Mouse (Mus musculus): ENCODE measurements around the gene Calhm1. TPM values are rescaled to one million over a fixed set of nuclear protein-coding genes. Genes with fewer than 3 reads are reported as not detected.

Calhm1 gene
- polyA plus RNA-seq, 1 experiment from 2014 or later = not detected

DNA sequence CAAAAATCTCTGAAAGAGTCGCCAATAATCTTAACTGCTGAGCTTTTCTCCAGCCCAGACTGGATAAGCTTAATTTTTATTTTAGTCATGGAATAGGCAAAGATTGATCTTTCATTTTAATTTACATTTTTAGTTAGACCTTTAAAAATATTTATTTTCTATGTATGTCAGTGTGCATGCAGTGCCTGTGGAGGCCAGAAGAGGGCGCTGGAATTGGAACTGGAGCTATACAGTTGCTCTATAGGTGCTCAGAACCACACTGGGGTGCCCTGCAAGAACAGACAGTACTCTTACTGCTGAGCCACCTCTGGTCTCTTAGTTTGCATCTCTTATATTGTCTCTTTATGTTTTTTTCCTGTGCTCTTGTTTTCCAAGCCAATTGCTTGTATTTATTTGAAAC lies 21.3 kb downstream of the Calhm1 start:
- H3K4me3 ChIP-seq = no peak overlapping the region
- no peak overlapping the region for H3K9ac ChIP-seq
- no peaks in the 10 kb centered on the region for H3K4me1 ChIP-seq
- H3K4me2 ChIP-seq (replicated peaks) = no peak overlapping the region
- H3K36me3 ChIP-seq = peaks cover 86% of the 10 kb centered on the region
- ATAC-seq (ENCODE audit: low FRiP score, low read depth) = no peak
- H3K27ac ChIP-seq = no peak overlapping the region
- H3K27me3 ChIP-seq = no peaks in the 10 kb centered on the region
- no peaks in the 10 kb centered on the region for H3K9me3 ChIP-seq
- 27% methylated on average over 2 of the region's 2 CpGs for WGBS

DNA sequence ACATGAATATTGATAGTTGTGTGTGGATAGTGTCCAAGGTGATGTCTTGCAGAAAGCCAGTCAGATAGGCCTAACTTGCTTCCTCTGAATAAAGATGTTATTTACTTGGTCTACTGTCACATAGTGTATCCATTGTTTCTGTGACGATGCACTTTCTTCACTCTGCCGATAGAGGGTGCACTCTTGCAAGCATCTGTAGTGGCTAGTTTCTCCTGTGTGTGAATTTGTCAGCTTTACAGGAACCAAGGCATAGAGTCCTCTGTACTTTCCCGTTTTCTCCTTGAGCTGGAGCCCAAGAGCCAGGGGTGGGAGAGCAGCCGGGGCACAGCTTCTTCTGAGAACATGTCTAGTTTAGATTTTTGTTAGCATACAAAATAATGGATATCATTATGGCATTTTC lies 23.0 kb downstream of the Calhm1 start:
- Histone ChIP-seq H3K27ac (no peak overlapping the region), H3K27me3 (no peaks in the 10 kb centered on the region), H3K4me1 (no peaks in the 10 kb centered on the region), H3K9me3 (no peaks in the 10 kb centered on the region), H3K4me3 (no peak overlapping the region), H3K36me3 (peaks cover 86% of the 10 kb centered on the region), H3K9ac (no peak overlapping the region), H3K4me2 (replicated peaks) (no peak overlapping the region)
- 45% methylated on average over 4 of the region's 4 CpGs for whole genome bisulfite sequencing
- no peak for ATAC-seq (ENCODE audit: low FRiP score, low read depth)

DNA sequence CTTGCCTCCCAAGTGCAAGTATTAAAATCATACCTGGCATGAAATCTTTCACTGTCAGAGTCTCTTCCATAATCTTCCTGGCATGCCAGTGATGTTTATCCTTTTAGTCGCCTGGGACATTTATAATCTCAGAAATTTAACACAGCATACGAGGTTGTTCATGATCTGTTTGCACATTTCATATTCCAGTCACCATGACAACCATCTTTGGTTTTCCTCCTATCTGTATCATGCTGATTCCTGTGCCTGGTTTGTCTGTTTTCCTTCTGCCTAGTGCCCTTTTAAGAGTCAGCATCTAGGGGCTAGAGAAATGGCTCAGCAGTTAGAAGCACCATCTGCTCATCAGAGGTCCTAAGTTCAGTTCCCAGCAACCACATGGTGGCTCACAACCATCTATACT lies 25.4 kb downstream of the Calhm1 start:
- Histone ChIP-seq H3K27me3 (no peaks in the 10 kb centered on the region), H3K9ac (no peak overlapping the region), H3K4me3 (no peak overlapping the region), H3K27ac (no peak overlapping the region), H3K4me1 (no peaks in the 10 kb centered on the region), H3K36me3 (peaks cover 85% of the 10 kb centered on the region), H3K4me2 (replicated peaks) (no peak overlapping the region), H3K9me3 (no peaks in the 10 kb centered on the region)
- ATAC-seq (ENCODE audit: low FRiP score, low read depth) = no peak
- WGBS = 90% methylated on average over 2 of the region's 2 CpGs

DNA sequence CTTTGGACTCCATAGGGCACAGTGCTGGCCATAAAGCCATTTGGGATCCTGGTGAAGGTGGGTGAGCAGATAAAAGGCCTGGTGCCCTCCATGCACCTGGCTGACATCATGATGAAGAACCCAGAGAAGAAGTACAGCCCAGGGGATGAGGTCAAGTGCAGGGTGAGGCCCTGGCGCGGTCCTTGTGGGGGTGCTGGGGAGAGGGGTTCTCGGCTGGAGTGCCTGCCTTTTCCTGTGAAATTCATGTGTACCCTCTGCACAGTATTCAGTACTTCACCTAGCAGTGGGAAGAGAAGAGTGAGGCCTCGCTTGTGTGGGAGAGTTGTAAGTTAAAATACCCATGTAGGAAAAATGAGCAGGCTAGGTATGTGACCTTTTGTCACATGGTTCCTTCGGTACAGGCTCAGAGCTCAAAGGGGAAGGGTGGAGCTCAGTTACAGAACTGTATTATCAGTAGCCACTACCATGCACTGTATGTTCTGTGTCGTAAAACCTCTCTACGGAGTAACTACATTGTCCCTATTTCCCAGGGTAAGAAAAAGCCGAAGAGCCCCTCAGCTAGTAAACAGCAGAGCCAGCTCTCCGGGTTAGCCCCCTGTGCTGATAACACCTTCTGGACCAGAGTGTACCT lies 39.3 kb downstream of the Calhm1 start:
- Histone ChIP-seq H3K4me1 (no peaks in the 10 kb centered on the region), H3K9ac (no peak overlapping the region), H3K36me3 (peaks cover 100% of the 10 kb centered on the region), H3K27me3 (no peaks in the 10 kb centered on the region), H3K4me3 (no peak overlapping the region), H3K27ac (no peak overlapping the region), H3K9me3 (no peaks in the 10 kb centered on the region), H3K4me2 (replicated peaks) (no peak overlapping the region)
- WGBS = 93% methylated on average over 9 of the region's 9 CpGs
- no peak for ATAC-seq (ENCODE audit: low FRiP score, low read depth)

DNA sequence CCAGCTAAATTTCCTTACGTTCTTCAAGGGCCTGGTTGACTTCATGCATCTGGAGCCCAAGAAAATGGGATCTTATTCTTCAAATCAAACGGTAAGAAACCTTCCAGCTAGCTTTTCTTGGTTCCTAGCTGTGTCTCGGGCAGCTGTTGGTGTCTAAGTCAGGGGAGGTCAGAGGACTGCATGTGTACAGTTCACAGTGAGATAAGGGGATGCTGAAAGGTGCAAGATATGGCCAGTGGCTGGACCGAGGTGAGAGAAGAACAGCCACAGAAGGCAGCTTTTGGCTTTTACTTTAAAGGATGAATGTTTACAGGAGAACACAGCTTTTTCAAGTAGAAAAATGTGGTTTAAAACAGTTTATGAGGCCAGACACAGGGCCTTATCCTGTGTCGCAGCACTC lies 43.0 kb downstream of the Calhm1 start:
- WGBS = 91% methylated on average over 5 of the region's 5 CpGs
- Histone ChIP-seq H3K4me1 (no peaks in the 10 kb centered on the region), H3K27ac (no peak overlapping the region), H3K4me3 (no peak overlapping the region), H3K4me2 (replicated peaks) (no peak overlapping the region), H3K9me3 (no peaks in the 10 kb centered on the region), H3K9ac (no peak overlapping the region), H3K27me3 (no peaks in the 10 kb centered on the region), H3K36me3 (peaks cover 100% of the 10 kb centered on the region)
- no peak for ATAC-seq (ENCODE audit: low FRiP score, low read depth)

Other genes starting within 250 kb of the Calhm1 start
- gene Ina, start 129.6 kb downstream of the Calhm1 start, polyA plus RNA-seq (2015; fragmentation: Nextera tagmentation; extraction: Ambion mirVana) = 0.98 and 2.2 TPM in 2 replicates
- 86.8 and 95.2 TPM in 2 replicates for gene Nt5c2, start 129.1 kb downstream of the Calhm1 start, polyA plus RNA-seq (2015; fragmentation: Nextera tagmentation; extraction: Ambion mirVana)
- 23.3 and 25.0 TPM in 2 replicates for gene Pcgf6, start 93.3 kb downstream of the Calhm1 start, polyA plus RNA-seq (2015; fragmentation: Nextera tagmentation; extraction: Ambion mirVana)
- 5.7 and 5.8 TPM in 2 replicates for gene Taf5, start 76.5 kb downstream of the Calhm1 start, polyA plus RNA-seq (2015; fragmentation: Nextera tagmentation; extraction: Ambion mirVana)
- gene Usmg5, start 53.6 kb downstream of the Calhm1 start, polyA plus RNA-seq (2015; fragmentation: Nextera tagmentation; extraction: Ambion mirVana) = 1,251 and 1,259 TPM in 2 replicates
- 9.9 and 10.8 TPM in 2 replicates for gene Pdcd11, start 53.5 kb downstream of the Calhm1 start, polyA plus RNA-seq (2015; fragmentation: Nextera tagmentation; extraction: Ambion mirVana)
- 8.3 and 9.4 TPM in 2 replicates for gene Calhm2, start 6.0 kb downstream of the Calhm1 start, polyA plus RNA-seq (2015; fragmentation: Nextera tagmentation; extraction: Ambion mirVana)
- not detected in 2 replicates for gene Calhm3, start 13.5 kb upstream of the Calhm1 start, polyA plus RNA-seq (2015; fragmentation: Nextera tagmentation; extraction: Ambion mirVana)
- gene Neurl1a, start 34.6 kb upstream of the Calhm1 start, polyA plus RNA-seq (2015; fragmentation: Nextera tagmentation; extraction: Ambion mirVana) = 7.9 and 8.2 TPM in 2 replicates